Mouse (Mus musculus) kidney, adult 2 months (tissue): Measurements from ENCODE around the gene Gm49396.

ENCODE experiments used
- CTCF ChIP-seq: fragments of 200-500 bp; conservative IDR thresholded peaks from 2 replicates; pipeline ENCODE4 v1.5.1; 2011; ENCODE audit warnings: low read depth, mild to moderate bottlenecking, control low read depth, low read length, moderate library complexity, mixed read lengths; ENCODE audit not compliant: insufficient read depth, insufficient read length
- POLR2A ChIP-seq: fragments of 200-500 bp; IDR thresholded peaks from one replicate; pipeline ENCODE4 v1.6.1; 2011; ENCODE audit warnings: low read depth, low read length, control low read depth

DNA sequence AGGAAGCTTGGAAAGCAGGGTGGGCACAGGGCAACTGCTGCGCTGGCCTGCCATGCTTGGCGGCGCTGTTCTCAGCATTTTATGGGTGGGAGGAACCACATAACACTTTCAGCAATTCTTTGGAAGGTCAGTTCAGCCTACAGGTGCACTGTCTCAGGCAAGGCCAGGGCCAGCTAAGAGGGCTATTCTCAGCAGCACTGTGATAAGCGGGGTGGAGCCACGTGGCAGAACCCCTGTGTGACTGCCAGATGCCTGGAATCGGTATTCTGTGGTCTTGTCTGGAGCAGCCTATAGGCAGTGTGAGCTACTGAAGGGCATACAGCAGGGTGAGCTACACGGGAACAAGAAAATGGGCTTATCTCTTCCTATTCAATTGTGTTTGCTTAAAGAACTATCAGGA is 46.9 kb downstream of the Gm49396 start:
- TF ChIP-seq CTCF (no peak), POLR2A (no peak)
